Mouse (Mus musculus) layer of hippocampus, adult 18-20 months (tissue): ENCODE results near the gene Tbx4. TPM values are rescaled to one million over a fixed set of nuclear protein-coding genes. Genes with fewer than 3 reads are reported as not detected.

Experiments
- DNase-seq, 2 experiments: peaks; one replicate each; pipeline ENCODE4 v3.0.0; 2022; ENCODE audit warnings: low spot score in 2 of 2
- long read RNA-seq: library from polyadenylated mRNA; stranded (forward); transcript quantifications from one replicate; pipeline ENCODE4 v2.0.0, GENCODE M21; 2021
- total RNA-seq, 2 experiments: library from RNA; stranded (reverse); gene quantifications; 2 replicates each; pipeline ENCODE4 v1.2.3; 2021

The Tbx4 gene
- under 1 TPM in 1 of 2 experiments, not detected in 1; 0.18 TPM for total RNA-seq
- long read RNA-seq, result 0 reads

GRCm38 (mm10) chr11:85885665-85886428 is at the start of gene Tbx4:
Tbx4 (plus strand) TSS chr11:85886422.
- DNase-seq, result no peak

DNA sequence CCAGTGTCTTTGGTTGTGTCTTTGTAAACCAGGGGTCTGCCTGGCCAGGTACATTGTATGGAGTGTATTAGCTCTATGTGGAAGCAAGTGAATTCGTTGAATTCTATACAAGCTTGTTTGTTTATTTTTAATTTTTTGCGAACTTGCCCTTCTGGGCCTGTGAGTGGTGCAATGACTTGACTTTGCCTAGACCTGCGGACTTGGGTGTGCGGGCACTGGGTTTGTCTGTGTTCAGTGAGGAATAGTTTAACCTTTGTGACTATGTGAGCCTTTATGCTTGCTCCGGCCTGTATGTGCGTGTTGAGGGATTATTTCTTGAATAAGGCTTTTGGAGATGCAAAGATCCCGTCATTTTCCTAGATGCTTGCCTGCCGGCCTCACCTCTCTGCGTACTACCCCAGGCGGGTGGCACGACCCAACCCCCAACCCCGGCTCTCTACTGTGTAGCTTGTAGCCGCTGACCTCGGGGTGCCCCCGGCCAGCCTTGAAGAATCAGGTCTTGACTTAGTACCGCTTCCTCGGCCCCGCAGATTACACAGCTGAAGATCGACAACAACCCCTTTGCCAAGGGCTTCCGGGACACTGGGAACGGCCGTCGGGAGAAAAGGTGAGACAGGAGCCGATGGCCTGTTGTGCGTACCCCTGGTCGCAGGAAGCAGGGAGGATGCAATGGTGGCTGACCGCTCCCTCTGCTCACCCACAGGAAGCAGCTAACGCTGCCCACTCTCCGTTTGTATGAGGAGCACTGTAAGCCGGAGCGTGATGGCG is 49.5 kb upstream of the Tbx4 start:
- no peak for DNase-seq

DNA sequence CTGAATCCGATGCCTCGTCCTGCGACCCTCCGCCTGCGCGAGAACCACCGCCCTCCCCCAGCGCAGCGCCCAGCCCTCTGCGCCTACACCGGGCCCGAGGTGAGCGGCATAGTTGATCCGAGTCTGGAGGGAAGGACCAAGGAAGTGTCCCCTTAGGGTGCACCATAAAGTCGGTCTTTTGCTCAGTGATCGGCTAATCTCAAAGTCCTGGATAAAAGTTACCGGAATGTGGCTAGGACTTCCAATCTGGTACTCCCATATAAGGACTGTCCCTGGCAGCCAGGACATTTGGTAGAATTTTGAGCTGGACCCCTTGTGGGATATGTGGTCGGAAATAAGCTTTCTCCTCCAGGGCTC is 49.0 kb upstream of the Tbx4 start:
- no peak for DNase-seq

DNA sequence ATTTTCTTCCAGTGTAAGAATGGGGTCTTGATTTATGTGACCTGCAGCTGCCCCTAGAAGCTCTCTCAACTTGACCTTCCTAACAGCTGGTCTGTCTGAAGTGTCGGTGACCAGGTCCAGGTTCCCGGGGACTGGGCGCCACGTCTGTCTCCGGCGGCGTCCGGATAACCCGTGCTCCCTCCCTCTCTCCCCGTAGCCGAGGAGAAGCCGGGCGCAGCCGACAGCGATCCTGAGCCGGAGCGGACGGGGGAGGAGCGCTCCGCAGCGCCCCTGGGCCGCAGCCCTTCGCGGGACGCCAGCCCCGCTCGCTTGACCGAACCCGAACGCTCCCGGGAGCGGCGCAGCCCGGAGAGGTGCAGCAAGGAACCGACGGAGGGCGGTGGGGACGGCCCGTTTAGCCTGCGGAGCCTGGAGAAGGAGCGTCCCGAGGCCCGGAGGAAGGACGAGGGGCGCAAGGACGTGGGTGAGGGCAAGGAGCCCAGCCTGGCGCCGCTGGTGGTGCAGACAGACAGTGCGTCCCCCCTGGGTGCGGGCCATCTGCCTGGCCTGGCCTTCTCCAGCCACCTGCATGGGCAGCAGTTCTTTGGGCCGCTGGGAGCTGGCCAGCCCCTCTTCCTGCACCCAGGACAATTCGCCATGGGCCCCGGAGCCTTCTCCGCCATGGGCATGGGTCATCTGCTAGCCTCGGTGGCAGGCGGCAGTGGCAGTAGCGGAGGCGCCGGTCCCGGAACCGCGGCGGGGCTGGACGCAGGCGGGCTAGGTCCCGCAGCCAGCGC is 48.4 kb upstream of the Tbx4 start:
- DNase-seq, result no peak

- no peak for DNase-seq
Measured at GRCm38 (mm10) chr11:85838424-85839257, 47.6 kb upstream of the Tbx4 start.

DNA sequence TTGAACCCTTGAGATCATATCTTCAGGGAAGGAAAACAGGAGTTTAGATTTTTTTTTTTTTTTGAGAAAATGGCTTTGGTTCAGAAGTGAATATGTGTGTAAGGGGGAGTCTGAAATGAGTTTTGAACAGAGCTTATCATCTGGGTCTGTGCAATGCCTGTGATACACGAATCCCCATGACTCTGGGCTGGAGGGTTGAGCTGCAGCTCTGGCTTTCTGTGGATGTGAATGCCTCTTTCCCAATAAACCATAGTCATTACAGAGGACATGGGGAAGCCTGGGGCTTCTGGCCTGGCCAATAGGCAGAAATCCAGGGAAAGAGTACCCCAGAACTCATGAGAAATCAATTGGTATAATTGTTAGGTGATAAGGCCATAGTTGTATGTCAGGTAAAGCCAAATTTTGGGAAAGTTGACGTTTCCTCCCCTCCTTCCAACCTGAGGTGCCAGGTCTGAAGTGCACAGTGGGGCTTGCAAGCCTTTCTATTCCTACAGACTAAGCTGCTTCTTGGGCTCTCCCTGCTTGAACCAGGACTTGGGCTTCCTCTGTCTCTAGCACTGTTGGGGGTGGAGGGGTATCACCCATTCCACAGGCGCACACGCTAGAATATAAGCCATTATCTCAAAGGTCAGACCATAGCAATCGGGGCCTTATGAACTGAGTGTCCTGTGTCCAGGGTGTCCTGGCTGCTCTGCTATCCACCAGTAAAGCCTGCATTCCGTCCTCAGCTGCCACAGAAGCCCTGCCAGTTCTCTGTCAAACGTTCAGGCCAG is 46.8 kb upstream of the Tbx4 start:
- DNase-seq, result no peak

DNA sequence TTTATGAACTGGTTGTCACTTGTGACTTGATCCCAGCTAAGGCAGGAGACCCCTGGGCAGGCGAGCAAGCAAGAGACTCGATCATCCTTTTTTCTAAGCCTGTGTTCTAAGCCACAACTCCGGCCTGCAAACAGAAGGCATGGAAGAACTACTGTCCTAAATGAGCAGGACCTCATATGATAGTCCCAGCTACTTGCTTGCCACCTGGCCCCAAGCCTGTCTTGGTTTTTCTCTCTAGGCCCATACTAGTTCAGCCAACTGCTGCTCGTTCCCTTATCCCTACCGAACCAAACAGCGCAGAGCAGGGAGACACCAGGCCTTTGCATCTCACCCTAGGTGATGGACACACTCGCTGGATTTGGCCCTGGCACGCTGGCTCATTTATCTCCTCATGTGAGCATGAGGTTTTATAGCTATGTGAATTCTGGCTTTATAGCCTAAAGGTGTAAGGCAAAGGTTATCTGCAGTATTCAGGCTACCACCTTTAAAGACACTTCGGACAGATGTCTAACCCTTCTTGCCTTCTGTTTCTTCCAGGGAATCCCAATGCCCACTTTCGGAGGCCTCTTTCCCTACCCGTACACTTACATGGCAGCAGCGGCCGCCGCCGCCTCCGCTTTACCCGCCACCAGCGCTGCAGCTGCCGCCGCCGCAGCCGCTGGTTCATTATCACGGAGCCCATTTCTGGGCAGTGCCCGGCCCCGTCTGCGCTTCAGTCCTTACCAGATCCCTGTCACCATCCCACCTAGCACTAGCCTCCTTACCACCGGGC is 46.0 kb upstream of the Tbx4 start:
- no peak for DNase-seq

GRCm38 (mm10) chr11:85840803-85841145 is 45.4 kb upstream of the Tbx4 start:
- no peak for DNase-seq

DNA sequence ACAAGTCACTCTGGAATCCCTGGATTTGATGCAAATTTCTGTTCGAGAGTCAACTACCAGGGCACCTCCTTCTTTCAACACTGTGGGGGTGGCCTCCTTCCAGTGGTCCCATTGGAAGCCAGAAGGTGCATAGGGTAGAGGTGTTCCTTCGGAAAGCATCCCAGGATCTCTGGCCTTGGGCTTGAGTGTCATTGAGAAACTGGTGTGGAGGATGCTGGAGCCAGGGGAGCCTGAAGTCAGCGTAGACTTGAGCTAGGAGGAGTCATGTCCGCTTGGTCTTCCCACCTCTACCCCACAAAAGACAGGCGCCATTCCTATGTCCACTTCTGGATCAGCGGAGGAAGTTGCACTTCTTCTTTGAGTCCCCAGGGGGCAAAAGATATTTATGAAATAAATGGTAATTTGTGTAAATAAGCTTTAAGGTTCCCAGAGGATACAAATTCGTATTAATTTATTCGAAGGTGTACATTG is 45.0 kb upstream of the Tbx4 start:
- DNase-seq, result no peak

- no peak for DNase-seq
Measured at GRCm38 (mm10) chr11:85841980-85842379, 44.2 kb upstream of the Tbx4 start.

DNA sequence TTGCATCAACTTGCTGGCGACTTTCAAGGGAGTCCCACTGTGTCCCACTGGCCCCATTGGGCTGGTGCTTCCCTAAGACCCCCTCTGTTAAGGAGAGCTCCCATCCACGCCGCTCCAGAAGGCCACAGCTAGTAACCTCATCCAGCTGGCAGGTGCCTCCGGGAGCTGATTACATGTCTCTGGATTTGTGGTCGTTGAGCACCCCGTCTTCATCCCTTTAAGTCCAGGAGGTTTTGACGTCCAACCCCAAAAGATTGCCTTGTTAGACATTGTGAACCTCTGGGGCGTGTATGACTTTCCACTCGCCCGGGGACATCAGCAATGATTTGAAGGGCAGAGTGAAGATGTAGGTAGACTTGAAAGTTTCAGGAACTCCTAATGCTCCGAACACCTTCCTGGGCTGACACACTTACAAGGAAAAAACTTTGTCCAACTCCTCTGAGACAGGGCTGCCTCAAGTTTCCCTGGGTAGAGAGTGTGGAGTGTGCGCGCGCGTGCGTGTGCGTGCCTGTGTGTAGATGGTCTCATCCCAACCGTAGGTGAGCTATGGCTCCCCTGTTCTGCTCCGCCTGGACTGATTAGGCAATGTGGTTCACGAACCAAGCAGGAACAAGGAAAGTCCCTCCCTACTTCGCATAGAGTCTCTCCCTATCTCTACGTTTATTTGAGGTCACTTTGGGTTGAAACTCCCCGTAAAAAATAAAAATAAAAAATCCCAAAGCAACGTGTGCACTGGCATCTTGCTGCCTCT is 43.5 kb upstream of the Tbx4 start:
- DNase-seq, result no peak

GRCm38 (mm10) chr11:85843347-85843692 is 42.9 kb upstream of the Tbx4 start:
- peak in 1 of 2 experiments; percentile 47 for DNase-seq

GRCm38 (mm10) chr11:85844144-85844965 is 41.9 kb upstream of the Tbx4 start:
- DNase-seq, result peak; percentile 44 to 73

GRCm38 (mm10) chr11:85844971-85845370 is 41.3 kb upstream of the Tbx4 start:
- no peak for DNase-seq

DNA sequence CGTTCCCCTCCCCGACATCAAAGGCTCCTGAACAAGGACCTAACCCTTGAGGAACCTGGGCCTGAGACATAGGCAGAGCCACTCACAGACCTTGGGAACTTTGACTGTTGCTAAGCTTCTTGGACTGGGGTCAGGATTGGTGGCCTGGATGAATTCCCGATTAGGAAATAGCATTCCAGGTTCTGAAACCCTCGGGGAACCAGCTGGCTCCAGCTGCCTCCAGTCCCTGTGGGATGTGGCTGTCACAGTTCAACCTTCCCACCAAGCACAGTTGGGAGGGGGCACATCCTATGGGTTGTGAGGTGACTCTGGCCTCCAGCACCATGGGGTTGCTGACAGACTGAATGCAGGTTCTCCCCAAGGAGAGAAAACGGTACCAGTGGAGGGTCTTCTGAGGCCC is 40.3 kb upstream of the Tbx4 start:
- no peak for DNase-seq

- no peak for DNase-seq
Measured at GRCm38 (mm10) chr11:85846509-85846908, 39.7 kb upstream of the Tbx4 start.

- DNase-seq, result peak in 1 of 2 experiments; percentile 69
Measured at GRCm38 (mm10) chr11:85849037-85849436, 37.2 kb upstream of the Tbx4 start.

GRCm38 (mm10) chr11:85850233-85850632 is 36.0 kb upstream of the Tbx4 start, which contains the start of gene Gm11444:
Gm11444 (minus strand) TSS chr11:85850333.
- no peak for DNase-seq
